Mouse (Mus musculus) bone marrow, adult 2 months (tissue): Measurements from ENCODE around the gene Tenm4.

ENCODE experiments used
- CTCF ChIP-seq: fragments of 200-500 bp; IDR thresholded peaks from 2 replicates; pipeline ENCODE4 v1.5.1; 2011; ENCODE audit warnings: low read length, control low read depth; ENCODE audit not compliant: control insufficient read depth, insufficient read depth
- POLR2A ChIP-seq: fragments of 200-500 bp; IDR thresholded peaks from 2 replicates; pipeline ENCODE4 v1.6.1; 2011; ENCODE audit warnings: low read depth, mild to moderate bottlenecking, control low read depth, low read length, borderline replicate concordance; ENCODE audit not compliant: control insufficient read depth

DNA sequence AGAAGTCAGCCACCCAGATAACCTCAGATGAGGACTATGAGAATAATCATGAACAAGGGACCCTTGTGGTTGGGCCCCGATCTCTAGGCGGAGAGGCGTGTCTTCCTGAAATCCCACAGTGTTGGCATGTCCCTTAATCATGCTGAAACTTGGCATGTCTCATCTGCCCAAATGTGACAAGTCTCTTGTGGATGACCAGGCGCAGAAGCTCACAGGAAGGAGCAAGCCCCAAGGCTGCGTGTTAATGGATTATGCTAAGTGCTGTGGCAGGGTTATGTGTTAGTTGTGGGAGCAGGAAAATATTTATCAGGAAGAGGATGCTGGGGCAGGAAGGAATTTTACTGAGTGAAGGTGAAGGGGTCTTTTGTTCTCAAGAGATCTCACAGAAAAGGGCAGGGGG lies 642.0 kb downstream of the Tenm4 start:
- TF ChIP-seq CTCF, result no peak
- TF ChIP-seq POLR2A, result no peak
